Mouse (Mus musculus): ENCODE results near the gene Gm37240. TPM values are rescaled to one million over a fixed set of nuclear protein-coding genes. Genes with fewer than 3 reads are reported as not detected.

The Gm37240 gene
- polyA plus RNA-seq, 1 experiment from 2014 or later = 1.1 TPM

GRCm38 (mm10) chr3:85469711-85470110, 417.6 kb downstream of the Gm37240 start:
- no peaks in the 10 kb centered on the region for H3K4me1 ChIP-seq (ENCODE audit: control insufficient read depth, insufficient read depth, low read length)
- no peak overlapping the region for H3K4me3 ChIP-seq (ENCODE audit: low read depth, low read length)
- no peak overlapping the region for H3K9ac ChIP-seq (ENCODE audit: low read length)
- H3K36me3 ChIP-seq (ENCODE audit: control insufficient read depth, insufficient read depth, low read length) = no peaks in the 10 kb centered on the region
- H3K27ac ChIP-seq (ENCODE audit: low read depth, low read length) = no peak overlapping the region
- ATAC-seq = no peak
- H3K4me2 ChIP-seq (ENCODE audit: low read length) = no peak overlapping the region
- WGBS = 83% methylated on average over 6 of the region's 6 CpGs
- DNase-seq (ENCODE audit: low spot score) = no peak
- H3K27me3 ChIP-seq (replicated peaks; ENCODE audit: control insufficient read depth, insufficient read depth, low read length) = no peaks in the 10 kb centered on the region
- H3K9me3 ChIP-seq (replicated peaks; ENCODE audit: control insufficient read depth, low read length) = no peaks in the 10 kb centered on the region

- Histone ChIP-seq H3K4me1 (ENCODE audit: control insufficient read depth, insufficient read depth, low read length) (no peaks in the 10 kb centered on the region), H3K4me2 (ENCODE audit: low read length) (no peak overlapping the region), H3K9me3 (replicated peaks; ENCODE audit: control insufficient read depth, low read length) (no peaks in the 10 kb centered on the region), H3K27ac (ENCODE audit: low read depth, low read length) (no peak overlapping the region), H3K36me3 (ENCODE audit: control insufficient read depth, insufficient read depth, low read length) (no peaks in the 10 kb centered on the region), H3K27me3 (replicated peaks; ENCODE audit: control insufficient read depth, insufficient read depth, low read length) (no peaks in the 10 kb centered on the region), H3K4me3 (ENCODE audit: low read depth, low read length) (no peak overlapping the region), H3K9ac (ENCODE audit: low read length) (no peak overlapping the region)
- DNase-seq (ENCODE audit: low spot score) (no peak), ATAC-seq (no peak)
- WGBS = 100% methylated on average over 1 of the region's 2 CpGs
Measured at GRCm38 (mm10) chr3:85468995-85469394, 418.3 kb downstream of the Gm37240 start.

GRCm38 (mm10) chr3:85465283-85466025, 421.9 kb downstream of the Gm37240 start:
- ATAC-seq (no peak), DNase-seq (ENCODE audit: low spot score) (no peak)
- Histone ChIP-seq H3K27ac (ENCODE audit: low read depth, low read length) (no peak overlapping the region), H3K9ac (ENCODE audit: low read length) (no peak overlapping the region), H3K9me3 (replicated peaks; ENCODE audit: control insufficient read depth, low read length) (no peaks in the 10 kb centered on the region), H3K4me3 (ENCODE audit: low read depth, low read length) (no peak overlapping the region), H3K27me3 (replicated peaks; ENCODE audit: control insufficient read depth, insufficient read depth, low read length) (no peaks in the 10 kb centered on the region), H3K36me3 (ENCODE audit: control insufficient read depth, insufficient read depth, low read length) (no peaks in the 10 kb centered on the region), H3K4me1 (ENCODE audit: control insufficient read depth, insufficient read depth, low read length) (no peaks in the 10 kb centered on the region), H3K4me2 (ENCODE audit: low read length) (no peak overlapping the region)
- WGBS = 86% methylated on average over 10 of the region's 10 CpGs

DNA sequence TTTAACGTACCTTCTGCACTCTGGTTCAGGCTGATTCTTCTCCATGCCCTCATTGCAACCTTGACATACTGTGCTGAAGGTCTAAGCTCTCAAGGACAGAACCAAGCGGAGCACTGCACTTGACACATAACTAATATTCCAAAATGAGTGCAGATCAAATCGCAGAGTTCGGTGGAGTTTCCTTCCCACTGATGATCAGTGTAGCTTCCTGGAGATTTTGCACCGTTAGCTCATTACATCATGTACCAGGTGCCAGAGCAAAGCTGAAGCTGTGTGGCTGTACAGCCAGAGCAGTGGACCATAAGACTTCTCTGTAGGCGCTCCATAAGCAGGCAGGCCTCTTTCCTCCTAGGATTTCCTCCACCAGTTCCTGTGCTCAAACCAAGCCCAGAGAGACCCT, 427.3 kb downstream of the Gm37240 start:
- H3K4me2 ChIP-seq (ENCODE audit: low read length) = no peak overlapping the region
- no peak for ATAC-seq
- no peak overlapping the region for H3K4me3 ChIP-seq (ENCODE audit: low read depth, low read length)
- H3K9ac ChIP-seq (ENCODE audit: low read length) = no peak overlapping the region
- 92% methylated on average over 6 of the region's 6 CpGs for WGBS
- H3K36me3 ChIP-seq (ENCODE audit: control insufficient read depth, insufficient read depth, low read length) = no peaks in the 10 kb centered on the region
- no peaks in the 10 kb centered on the region for H3K27me3 ChIP-seq (replicated peaks; ENCODE audit: control insufficient read depth, insufficient read depth, low read length)
- no peaks in the 10 kb centered on the region for H3K4me1 ChIP-seq (ENCODE audit: control insufficient read depth, insufficient read depth, low read length)
- no peak for DNase-seq (ENCODE audit: low spot score)
- no peaks in the 10 kb centered on the region for H3K9me3 ChIP-seq (replicated peaks; ENCODE audit: control insufficient read depth, low read length)
- no peak overlapping the region for H3K27ac ChIP-seq (ENCODE audit: low read depth, low read length)

GRCm38 (mm10) chr3:85456983-85457382, 430.3 kb downstream of the Gm37240 start:
- no peaks in the 10 kb centered on the region for H3K9me3 ChIP-seq (replicated peaks; ENCODE audit: control insufficient read depth, low read length)
- H3K4me1 ChIP-seq (ENCODE audit: control insufficient read depth, insufficient read depth, low read length) = no peaks in the 10 kb centered on the region
- no peak for DNase-seq (ENCODE audit: low spot score)
- no peak overlapping the region for H3K4me3 ChIP-seq (ENCODE audit: low read depth, low read length)
- H3K27ac ChIP-seq (ENCODE audit: low read depth, low read length) = no peak overlapping the region
- no peak overlapping the region for H3K4me2 ChIP-seq (ENCODE audit: low read length)
- no peak for ATAC-seq
- 82% methylated on average over 2 of the region's 2 CpGs for WGBS
- no peak overlapping the region for H3K9ac ChIP-seq (ENCODE audit: low read length)
- H3K36me3 ChIP-seq (ENCODE audit: control insufficient read depth, insufficient read depth, low read length) = no peaks in the 10 kb centered on the region
- H3K27me3 ChIP-seq (replicated peaks; ENCODE audit: control insufficient read depth, insufficient read depth, low read length) = no peaks in the 10 kb centered on the region

- ATAC-seq (no peak), DNase-seq (ENCODE audit: low spot score) (no peak)
- Histone ChIP-seq H3K27ac (ENCODE audit: low read depth, low read length) (no peak overlapping the region), H3K36me3 (ENCODE audit: control insufficient read depth, insufficient read depth, low read length) (no peaks in the 10 kb centered on the region), H3K4me3 (ENCODE audit: low read depth, low read length) (no peak overlapping the region), H3K4me2 (ENCODE audit: low read length) (no peak overlapping the region), H3K27me3 (replicated peaks; ENCODE audit: control insufficient read depth, insufficient read depth, low read length) (no peaks in the 10 kb centered on the region), H3K9ac (ENCODE audit: low read length) (no peak overlapping the region), H3K4me1 (ENCODE audit: control insufficient read depth, insufficient read depth, low read length) (no peaks in the 10 kb centered on the region), H3K9me3 (replicated peaks; ENCODE audit: control insufficient read depth, low read length) (no peaks in the 10 kb centered on the region)
- 89% methylated on average over 3 of the region's 3 CpGs for WGBS
Measured at GRCm38 (mm10) chr3:85455453-85455852, 431.9 kb downstream of the Gm37240 start.

DNA sequence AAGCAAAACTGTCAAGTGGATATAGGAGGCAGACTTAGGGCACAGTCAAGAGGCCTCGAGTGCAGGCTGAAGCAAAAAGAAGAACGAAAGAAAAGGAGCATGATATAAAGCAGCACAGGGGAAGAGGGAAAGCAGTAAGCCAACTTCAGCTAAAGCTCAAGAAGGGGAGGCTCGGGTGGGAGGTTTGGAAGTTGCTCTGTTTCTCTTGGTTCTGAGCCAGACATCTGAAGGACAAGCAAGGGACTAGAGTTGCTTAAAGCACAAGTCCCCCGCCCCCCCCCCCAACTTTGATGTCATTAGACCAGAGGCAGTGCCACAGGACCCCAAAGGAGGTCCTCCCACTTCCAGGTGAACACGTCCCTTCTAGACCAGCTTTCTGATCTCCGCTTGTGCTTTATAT, 433.3 kb downstream of the Gm37240 start:
- H3K9ac ChIP-seq (ENCODE audit: low read length) = no peak overlapping the region
- H3K4me3 ChIP-seq (ENCODE audit: low read depth, low read length) = no peak overlapping the region
- H3K4me2 ChIP-seq (ENCODE audit: low read length) = no peak overlapping the region
- H3K9me3 ChIP-seq (replicated peaks; ENCODE audit: control insufficient read depth, low read length) = no peaks in the 10 kb centered on the region
- ATAC-seq (no peak), DNase-seq (ENCODE audit: low spot score) (no peak)
- no peak overlapping the region for H3K27ac ChIP-seq (ENCODE audit: low read depth, low read length)
- no peaks in the 10 kb centered on the region for H3K36me3 ChIP-seq (ENCODE audit: control insufficient read depth, insufficient read depth, low read length)
- WGBS = 84% methylated on average over 6 of the region's 6 CpGs
- no peaks in the 10 kb centered on the region for H3K4me1 ChIP-seq (ENCODE audit: control insufficient read depth, insufficient read depth, low read length)
- no peaks in the 10 kb centered on the region for H3K27me3 ChIP-seq (replicated peaks; ENCODE audit: control insufficient read depth, insufficient read depth, low read length)

GRCm38 (mm10) chr3:85449461-85449860, 437.9 kb downstream of the Gm37240 start:
- Histone ChIP-seq H3K27me3 (replicated peaks; ENCODE audit: control insufficient read depth, insufficient read depth, low read length) (no peaks in the 10 kb centered on the region), H3K36me3 (ENCODE audit: control insufficient read depth, insufficient read depth, low read length) (no peaks in the 10 kb centered on the region), H3K9me3 (replicated peaks; ENCODE audit: control insufficient read depth, low read length) (no peaks in the 10 kb centered on the region), H3K27ac (ENCODE audit: low read depth, low read length) (no peak overlapping the region), H3K4me2 (ENCODE audit: low read length) (no peak overlapping the region), H3K9ac (ENCODE audit: low read length) (no peak overlapping the region), H3K4me1 (ENCODE audit: control insufficient read depth, insufficient read depth, low read length) (no peaks in the 10 kb centered on the region), H3K4me3 (ENCODE audit: low read depth, low read length) (no peak overlapping the region)
- no peak for DNase-seq (ENCODE audit: low spot score)
- no peak for ATAC-seq
- 40% methylated on average over 4 of the region's 4 CpGs for WGBS

- DNase-seq (ENCODE audit: low spot score) = no peak
- Histone ChIP-seq H3K9me3 (replicated peaks; ENCODE audit: control insufficient read depth, low read length) (no peaks in the 10 kb centered on the region), H3K27me3 (replicated peaks; ENCODE audit: control insufficient read depth, insufficient read depth, low read length) (no peaks in the 10 kb centered on the region), H3K27ac (ENCODE audit: low read depth, low read length) (no peak overlapping the region), H3K4me2 (ENCODE audit: low read length) (no peak overlapping the region), H3K4me1 (ENCODE audit: control insufficient read depth, insufficient read depth, low read length) (no peaks in the 10 kb centered on the region), H3K4me3 (ENCODE audit: low read depth, low read length) (no peak overlapping the region), H3K36me3 (ENCODE audit: control insufficient read depth, insufficient read depth, low read length) (no peaks in the 10 kb centered on the region), H3K9ac (ENCODE audit: low read length) (no peak overlapping the region)
- WGBS = 91% methylated on average over 5 of the region's 5 CpGs
- ATAC-seq = no peak
Measured at GRCm38 (mm10) chr3:85442781-85443180, 444.5 kb downstream of the Gm37240 start.
